Mouse (Mus musculus): ENCODE results near the gene Kcnmb3.
A peak's percentile ranks its signal among the peaks of the same experiment; 100 is the strongest.
"Not testable (repeated sequence)": the region's sequence is repeated elsewhere in the genome, so short reads cannot be mapped to it uniquely, and the experiment has no call there.

Kcnmb3 gene

DNA sequence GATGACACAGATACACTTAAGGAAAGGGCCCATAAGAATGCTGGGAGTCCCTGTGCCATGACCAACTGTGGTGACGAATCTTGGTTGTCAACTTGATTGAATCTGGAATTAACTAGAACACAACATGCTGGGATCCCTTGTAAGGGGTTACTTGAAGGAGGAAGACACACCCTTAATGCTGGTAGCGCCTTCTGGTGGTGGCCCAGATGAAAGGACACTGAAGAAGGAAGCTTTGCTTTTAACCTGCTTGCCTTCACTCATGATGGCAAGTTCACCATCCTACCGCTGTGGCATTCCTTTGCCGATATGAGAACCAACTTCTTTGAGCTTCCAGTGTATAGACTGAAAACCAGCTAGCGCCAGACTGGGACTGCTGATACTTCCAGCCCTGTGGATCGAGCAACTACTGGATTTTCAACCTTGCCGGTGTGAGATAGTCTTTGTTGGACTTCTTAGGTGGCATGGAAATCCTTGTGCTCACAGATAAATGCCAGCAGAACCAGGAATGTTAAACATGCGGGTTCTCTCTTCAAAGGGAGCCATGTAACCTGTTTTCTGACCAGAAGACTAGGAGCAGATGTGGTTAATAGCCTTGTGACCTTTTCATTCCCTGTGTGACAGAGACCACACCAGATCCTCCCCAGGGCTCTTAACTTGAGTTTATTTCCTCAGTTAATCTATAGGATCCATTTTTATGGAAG, 2.5 kb upstream of the Kcnmb3 start:
- no peak for DNase-seq

DNA sequence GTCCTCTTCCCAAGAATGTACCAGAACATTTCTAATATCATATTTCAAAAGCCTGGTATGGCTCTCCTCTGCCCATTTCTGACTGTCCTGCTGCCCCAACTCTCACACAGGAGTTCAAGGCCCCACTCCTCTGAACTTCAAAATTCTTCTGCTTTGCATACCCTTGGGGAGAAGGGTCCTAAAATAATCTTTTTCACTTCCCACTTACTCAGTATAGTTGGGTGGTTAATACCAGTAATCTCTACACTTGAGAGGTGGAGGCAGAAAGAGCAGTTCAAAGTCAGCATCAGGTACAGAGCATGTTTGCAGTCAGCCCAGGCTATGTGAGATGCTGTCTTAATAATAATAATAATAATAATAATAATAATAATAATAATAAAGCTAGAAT, 1.1 kb downstream of the Kcnmb3 start:
- no peak for DNase-seq

DNA sequence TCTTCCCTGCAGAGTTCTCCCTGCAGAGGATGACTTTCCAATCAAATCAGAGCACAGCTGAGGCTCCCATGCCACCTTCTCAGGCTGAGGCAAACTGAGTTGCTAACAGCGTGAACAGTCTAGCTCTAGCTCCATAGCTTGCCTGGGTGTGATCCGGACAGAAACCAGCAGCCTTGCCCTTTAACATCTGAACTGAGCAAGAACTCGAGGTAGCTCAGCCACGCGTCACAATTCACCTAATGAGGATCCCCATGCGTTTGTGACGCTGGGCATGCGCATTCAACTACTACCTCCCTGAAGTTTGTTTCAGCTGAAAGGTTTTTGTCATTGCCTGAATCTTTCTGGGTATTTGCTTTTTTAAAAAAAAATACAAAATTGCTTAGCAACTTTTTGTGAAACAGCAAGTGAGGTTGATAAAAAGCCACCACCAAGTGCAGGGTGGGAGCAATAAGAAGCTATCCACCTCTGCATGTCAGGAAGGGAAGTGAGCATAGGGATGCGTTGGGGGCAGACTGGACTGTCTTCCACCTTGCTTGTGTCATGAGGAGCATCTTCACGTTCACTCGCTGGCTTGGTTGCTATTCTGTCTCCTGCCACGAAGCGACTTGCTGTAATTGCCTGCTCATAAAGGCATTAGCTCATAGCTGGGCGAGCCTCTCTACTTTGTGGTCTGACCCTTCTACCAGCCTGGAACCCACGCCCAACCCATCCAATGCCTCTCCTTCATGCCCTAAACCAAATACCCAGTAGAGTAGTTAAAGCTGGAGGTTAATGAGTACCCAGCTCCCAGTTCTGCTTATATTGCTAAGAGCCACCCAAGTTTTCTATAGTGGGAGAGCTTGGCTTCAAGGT, 1.7 kb downstream of the Kcnmb3 start:
- DNase-seq = peak; percentile 1

DNA sequence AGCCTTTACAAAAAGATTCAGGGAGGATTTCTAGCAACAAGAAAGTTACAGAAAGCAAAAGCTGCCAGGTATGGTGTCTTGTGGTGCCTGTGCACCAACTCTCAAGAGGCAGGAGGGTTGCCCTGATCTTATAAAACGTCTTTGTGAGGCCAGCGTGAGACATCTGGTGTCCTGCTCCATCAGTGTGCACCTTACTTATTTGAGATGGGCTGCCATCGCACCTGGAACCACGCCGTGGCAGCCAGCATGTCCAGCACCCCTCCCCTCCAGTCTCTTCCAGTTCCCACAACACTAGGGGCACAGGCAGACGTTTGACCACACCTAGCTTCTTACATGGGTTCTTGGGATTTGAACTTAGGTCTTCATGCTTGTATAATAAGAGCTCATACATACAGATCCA, 3.9 kb downstream of the Kcnmb3 start:
- DNase-seq = peak; percentile 0

DNA sequence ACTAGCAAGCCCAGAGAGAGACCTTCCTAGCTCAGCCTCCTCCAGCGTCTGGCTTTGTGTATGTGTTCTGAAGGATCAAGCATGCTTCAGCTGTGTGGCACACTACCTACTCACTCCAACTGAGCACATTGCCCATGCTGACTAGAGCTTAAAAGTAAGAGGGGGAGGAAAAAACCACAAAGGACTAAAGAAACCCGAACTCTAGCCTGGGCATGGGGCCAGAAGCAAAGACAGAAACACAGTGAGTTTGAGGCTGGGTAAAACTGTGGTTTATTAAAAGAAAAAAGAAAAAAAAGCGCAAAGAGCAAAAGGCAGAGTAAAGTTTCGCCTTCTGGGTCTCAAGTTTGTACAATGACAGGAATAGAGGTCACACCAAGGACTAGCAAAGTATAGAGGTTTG, 5.5 kb downstream of the Kcnmb3 start:
- no peak for DNase-seq

DNA sequence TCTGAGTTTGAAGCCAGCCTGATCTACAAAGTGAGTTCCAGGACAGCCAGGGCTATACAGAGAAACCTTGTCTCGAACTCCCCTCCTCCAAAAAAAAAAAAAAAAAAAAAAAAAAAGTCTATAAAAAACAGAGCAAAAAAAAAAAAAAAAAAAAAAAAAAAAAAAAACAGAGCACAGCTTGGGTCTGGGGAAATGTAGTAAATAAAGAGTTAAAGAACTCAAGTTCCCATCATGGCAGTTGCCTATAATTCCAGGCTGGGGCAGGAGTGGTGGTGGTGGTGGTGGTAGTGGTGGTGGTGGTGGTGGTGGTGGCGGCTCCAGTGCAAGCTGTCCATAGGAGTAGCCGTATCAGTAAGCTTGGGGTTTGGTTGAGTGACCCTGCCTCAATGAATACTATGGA, 9.0 kb downstream of the Kcnmb3 start:
- DNase-seq = no peak

DNA sequence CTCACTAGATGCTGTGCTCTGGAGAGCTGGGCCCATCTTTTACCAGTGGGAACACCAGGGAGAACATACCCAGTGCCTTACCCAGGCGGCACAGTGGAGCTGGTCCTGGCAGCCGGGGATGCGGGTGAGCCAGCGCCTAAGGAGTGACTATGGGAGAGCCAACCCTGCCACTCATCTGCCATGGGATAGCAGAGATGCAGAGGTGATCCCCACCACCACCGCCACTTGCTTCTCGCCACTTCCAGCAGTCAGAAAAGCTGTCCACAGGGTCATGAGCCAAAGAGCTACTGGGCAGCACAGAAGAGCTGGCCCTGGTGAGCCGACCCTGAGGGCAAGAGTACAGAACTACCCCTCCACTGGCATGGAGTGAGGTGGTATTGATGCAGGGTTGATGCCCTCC, 12.1 kb downstream of the Kcnmb3 start:
- DNase-seq = no peak

DNA sequence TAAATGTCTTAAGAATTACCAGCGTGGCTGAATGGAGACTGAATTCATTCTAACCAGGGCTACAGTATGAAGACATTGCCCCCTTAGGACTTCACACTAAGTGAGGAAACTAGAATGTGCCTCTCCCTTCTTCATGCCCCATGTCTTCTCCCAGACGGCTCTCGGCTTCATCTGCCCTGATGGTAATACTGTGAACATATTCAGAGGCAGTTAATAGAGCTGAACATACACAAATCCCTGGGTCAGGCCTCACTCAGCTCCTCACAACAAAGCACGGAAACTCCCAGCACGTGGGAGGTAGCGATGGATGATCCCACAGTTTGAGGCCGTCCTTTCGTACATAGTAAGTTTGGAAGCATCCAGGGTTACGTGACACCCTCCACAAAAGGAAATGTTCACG, 18.8 kb downstream of the Kcnmb3 start:
- DNase-seq = no peak

DNA sequence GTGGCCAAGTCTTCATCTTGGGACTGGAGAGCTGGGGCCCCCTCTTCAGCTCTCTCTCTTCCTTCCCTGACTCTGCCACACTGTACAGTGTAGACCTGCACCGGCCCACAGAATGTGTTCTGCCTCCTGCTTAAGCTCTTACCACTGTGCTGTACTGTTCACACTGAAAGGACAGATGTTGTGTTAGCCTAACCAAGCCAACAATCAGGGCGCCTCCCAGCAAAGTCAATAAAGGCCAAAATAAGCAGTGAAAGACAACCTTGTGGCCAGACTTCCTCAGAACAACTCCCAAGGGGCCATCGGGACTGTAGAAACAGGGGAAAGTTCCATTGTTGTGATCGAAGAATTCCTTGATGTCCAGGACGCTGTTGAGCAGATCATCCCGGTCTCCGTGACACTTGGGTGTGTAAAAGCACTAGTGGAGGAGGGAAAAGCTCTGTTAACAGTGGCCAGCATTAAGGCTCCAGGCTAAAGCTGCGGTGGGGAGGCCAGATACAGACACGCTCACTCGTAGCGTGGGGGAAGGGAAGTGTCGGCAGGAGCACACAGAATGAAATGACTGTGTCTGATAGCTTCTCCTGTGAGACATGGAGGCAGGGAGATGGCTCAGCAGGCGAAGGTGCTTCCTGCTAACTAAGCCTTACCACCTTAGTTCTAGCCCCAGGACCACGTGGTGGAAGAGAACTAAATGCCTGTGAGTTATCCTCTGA, 19.7 kb downstream of the Kcnmb3 start:
- peak; percentile 5 for DNase-seq

DNA sequence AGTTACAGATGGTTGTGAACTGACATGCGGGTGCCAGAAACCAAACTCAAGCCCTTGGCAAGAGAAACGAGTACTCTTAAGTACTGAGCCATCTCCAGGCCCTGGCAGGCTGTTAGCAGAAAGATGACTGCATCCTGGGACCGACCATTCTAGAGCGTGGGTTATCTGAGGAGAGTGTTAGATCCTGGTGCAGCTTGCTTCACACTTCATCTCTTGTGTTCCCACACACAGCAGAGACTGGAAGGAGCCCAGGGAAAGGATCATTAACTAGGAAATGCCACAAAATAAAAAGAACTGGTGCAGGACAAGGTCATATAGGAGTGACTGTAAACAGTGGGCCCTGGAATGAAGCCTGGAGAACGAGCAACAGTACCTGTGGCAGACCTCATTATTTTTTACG, 20.9 kb downstream of the Kcnmb3 start:
- peak; percentile 47 for DNase-seq

DNA sequence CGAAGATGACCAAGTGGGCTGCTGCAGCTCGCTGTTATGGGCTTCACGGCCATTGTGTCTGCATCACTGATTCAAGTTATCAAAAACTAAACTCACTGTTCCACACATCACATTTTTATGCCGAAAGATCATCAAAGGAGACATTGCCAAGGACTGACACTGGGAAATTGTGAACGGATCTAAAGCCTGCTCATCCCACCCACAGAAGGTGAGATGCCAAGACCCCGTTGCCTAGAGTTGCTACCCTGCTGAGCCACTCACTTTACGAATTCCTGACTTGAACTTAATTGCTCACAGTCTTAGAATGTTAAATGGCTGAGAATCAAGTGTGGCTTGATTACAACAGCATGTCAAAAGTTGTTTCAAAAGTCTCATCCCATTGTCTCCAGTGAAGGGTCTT, 21.6 kb downstream of the Kcnmb3 start:
- DNase-seq = no peak

DNA sequence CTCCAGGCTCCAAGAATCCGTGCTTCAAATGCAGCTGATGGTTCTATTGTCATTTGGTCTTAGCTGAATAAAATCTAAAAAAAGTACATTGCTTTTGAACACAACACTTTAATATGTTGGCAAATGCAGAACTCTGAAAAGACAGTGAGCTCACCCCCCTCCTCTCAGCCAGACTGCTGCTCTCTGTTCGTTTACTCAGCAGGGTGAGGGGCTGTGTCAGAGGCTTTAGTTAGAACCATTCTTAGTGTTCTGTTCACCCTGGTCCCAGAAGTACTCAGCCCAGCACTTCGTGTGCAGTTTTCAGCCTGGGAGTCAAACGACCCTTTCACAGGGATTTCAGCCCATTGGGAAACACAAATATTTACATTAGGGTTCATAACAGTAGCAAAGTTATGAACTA, 23.6 kb downstream of the Kcnmb3 start:
- no peak for DNase-seq

DNA sequence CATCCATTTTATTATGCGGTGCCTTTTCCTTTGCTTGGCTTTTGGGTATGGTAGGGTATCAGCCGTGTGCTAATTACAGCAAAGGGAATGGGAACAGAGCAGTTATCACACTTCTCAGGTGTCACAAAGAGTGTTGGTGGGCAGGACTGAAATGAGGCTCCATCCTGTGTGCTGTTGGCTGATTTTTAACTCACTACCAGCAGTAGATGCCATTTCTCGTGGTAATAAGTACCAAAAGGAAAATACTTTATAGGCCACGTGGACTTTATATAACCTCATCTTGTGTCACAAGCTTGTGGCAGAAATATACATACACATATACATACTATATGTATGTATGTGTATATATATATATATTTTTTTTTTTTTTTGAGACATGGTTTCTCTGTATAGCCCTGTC, 24.7 kb downstream of the Kcnmb3 start:
- no peak for DNase-seq

DNA sequence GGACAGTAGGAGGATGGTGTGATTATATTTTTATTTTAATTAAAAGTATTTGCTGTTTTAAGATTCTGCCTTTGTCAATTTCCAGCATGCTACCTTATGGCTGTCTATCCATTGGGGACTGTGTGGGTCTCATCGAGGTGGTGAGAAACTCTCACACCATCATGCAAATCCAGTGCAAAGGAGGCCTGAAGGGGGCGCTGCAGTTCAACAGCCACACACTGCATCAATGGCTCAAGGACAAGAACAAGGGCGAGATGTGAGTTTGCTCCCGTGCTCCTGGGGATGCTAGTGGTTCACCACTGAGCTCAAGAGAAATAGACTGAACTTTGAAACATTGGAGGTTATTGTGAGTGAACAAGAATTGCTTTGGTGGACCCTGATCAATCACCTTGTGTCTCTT, 32.3 kb downstream of the Kcnmb3 start:
- DNase-seq = peak; percentile 49

DNA sequence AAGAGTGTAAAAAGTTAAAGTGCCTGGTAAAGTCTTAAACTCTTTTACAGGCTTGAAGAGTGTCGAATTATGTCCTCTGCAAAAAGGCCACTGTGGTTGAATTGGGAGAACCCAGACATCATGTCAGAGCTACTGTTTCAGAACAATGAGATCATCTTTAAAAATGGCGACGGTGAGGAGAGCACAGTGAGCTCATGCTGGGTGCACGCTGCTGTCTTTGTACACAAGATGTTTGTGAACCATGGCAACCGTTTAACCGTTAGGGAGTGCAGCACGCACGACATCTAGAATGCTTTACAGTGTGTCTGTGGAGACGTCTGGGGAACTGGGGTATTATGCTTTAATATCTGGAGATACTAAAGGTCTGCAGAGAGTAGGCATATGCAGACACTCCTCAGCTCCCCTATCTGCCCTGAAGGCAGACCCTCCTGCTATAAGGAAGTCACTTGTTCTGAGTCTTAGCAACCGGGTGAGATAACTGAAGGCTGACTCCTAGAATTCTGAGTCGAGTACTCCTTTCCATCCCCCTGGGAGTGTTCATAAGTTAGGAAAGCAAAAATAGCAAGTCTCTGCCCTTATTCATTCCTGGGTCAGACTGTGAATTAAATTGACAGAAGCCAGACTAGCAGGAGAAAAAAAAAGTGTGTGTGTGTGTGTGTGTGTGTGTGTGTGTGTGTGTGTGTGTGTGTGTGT, 37.6 kb downstream of the Kcnmb3 start:
- no peak for DNase-seq

DNA sequence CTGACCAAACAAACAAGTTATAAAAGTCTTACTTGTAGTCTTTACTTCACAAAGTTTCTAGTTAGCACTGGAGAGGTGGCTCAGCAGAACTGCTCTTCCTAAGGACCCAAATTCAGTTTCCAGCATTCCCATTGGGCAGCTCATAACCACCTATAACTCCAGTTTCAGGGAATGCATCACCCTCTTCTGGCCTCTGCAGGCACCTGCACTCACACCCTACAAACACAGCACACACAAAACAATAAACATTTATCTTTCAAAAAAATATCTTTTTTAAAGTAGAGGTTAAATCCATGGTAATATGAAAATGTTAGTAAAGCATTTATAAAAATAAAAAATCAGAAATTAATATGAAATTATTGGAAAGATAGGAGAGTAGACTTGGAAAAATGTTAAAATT, 50.3 kb downstream of the Kcnmb3 start:
- DNase-seq = no peak

DNA sequence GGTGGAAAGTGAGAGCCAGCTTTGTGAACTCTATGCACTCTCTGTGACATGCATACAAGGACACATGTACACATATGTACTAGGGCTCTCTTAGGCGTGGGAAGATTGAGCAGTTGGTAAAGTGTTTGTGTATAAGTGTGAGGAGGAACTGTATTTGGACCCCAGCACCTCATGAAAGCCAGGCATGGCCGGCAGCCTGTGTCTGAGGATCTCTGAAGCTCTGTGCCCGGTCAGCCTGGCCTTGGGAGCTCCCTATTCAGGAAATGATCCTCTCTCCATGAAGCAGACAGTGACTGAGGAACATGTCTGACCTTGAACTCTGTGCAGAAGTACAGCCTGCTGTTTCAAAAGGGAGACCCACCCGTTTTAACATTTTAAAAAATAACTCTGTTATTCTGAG, 53.3 kb downstream of the Kcnmb3 start:
- no peak for DNase-seq

DNA sequence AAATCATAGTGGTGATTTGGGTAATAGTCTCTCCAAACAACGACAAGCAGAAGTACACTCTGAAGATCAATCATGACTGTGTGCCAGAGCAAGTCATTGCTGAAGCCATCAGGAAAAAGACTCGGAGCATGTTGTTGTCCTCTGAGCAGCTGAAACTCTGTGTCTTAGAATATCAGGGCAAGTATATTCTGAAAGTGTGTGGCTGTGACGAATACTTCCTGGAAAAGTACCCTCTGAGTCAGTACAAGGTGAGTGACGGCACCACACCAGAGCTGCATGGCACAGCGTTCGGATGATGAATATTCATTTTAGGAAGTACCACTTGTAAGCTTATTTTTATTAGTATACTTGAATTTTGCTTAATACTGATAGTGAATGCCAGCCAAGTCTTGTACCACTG, 54.2 kb downstream of the Kcnmb3 start:
- DNase-seq = no peak

DNA sequence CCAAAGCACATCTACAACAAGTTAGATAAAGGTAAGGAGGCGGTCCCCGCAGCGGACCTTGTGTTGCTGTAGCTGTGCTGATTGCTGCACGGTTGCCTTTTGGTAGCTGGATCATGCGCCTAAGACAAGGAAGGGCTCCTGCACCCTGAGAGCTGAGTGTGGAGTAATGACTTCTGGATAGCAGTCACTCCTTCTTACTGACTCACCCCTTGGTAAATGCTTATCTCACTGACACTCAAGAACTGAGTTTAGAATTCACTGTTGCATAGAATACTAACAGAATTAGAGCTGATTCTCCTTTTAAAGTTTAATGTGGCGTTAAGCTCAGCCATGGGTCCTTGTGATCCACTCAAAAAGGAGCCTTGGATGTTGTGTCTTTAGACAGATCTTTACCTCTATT, 54.7 kb downstream of the Kcnmb3 start:
- no peak for DNase-seq

DNA sequence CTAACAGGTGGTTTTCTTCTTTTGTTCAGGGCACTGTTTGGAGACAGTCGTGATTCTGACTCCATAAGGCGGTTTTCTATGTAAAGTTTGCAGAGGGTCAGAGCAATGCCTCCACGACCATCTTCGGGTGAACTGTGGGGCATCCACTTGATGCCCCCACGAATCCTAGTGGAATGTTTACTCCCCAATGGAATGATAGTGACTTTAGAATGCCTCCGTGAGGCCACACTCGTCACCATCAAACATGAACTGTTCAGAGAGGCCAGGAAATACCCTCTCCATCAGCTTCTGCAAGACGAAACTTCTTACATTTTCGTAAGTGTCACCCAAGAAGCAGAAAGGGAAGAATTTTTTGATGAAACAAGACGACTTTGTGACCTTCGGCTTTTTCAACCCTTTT, 55.9 kb downstream of the Kcnmb3 start:
- DNase-seq = no peak

DNA sequence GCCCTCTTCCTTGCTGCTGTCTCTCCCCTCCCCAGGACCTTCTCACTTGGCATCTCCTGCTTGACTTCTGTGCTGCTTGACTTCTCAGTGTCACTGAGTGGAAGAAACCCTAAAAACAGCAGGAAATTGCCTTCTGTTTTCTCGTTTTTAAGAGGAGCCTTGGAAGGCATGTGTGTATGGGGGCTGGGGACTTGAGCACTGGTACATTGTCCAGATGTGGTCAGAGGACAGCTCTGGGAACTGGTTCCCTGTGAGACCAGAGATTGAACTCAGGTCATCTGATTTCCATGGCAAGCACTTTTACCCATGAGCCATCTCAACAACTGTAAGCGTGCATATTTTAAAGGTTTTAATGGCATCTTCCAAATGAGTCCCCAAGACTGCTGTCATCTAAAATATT, 58.0 kb downstream of the Kcnmb3 start:
- no peak for DNase-seq

DNA sequence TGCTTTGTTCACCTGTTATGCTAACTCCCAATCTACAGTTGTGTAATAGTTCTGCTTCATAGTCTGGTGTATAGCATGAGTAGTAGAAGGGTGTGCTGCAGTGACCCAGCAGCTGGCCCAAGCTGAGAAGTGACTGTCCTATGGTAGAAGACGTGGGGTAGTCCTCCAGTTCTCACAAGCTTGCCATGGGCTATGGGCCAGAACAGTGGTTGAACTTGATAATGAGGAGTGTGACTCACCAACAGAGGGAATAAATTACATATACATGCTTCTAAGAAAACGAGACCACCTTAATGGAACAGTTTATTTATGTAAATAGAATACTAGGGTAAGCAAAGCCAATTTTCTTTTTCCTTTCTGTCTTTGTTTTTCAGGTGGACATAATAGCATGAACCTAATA, 61.6 kb downstream of the Kcnmb3 start:
- no peak for DNase-seq

DNA sequence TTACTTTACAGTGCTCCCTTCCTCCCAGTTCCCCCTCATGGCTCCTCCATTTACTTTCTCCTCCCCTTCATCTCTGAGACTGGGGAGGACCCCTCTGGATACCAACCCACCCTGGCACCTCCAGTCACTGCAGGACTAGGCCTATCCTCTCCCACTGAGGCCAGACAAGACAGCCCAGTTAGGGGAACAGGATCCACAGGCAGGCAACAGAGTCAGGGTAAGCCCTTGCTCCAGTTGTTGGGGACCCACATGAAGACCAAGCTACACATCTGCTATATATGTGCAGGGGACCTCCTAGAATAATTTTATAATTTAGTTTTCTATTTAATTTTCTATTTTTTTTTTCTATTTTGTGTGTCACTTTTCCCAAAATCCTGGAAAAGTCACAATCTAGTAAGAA, 62.7 kb downstream of the Kcnmb3 start:
- DNase-seq = not testable (repeated sequence)

Data from kidney, adult 11 months (tissue).